Mouse (Mus musculus) lung, embryonic 14.5 days (tissue): ENCODE results near the gene Bmp8b. TPM values are rescaled to one million over a fixed set of nuclear protein-coding genes. Genes with fewer than 3 reads are reported as not detected.

Experiments
- ATAC-seq: fragments of 200-750 bp; cut with Nextera tagmentation; 2 replicates; pipeline ENCODE4 v1.8.0; 2017; ENCODE audit warnings: mild to moderate bottlenecking, moderate TSS enrichment, moderate library complexity; ENCODE audit not compliant: insufficient read depth
- DNase-seq: peaks from one replicate; pipeline ENCODE4 v3.0.0-alpha.2; 2015
- H3K27ac ChIP-seq: fragments of 300-500 bp; sonication (generic); 2 replicates; pipeline ENCODE4 v1.5.1; 2014; ENCODE audit warnings: low read depth, mild to moderate bottlenecking, moderate library complexity
- H3K27me3 ChIP-seq: fragments of 300-500 bp; sonication (generic); 2 replicates; pipeline ENCODE4 v1.6.1; 2014; ENCODE audit warnings: low read length, control low read depth; ENCODE audit not compliant: insufficient read depth
- H3K36me3 ChIP-seq: fragments of 300-500 bp; sonication (generic); 2 replicates; pipeline ENCODE4 v1.6.1; 2014; ENCODE audit warnings: control low read depth; ENCODE audit not compliant: insufficient read depth
- H3K4me1 ChIP-seq: fragments of 300-500 bp; sonication (generic); 2 replicates; pipeline ENCODE4 v1.6.1; 2014; ENCODE audit warnings: antibody characterized with exemption, control low read depth; ENCODE audit not compliant: insufficient read depth
- H3K4me2 ChIP-seq: fragments of 300-500 bp; sonication (generic); 2 replicates; pipeline ENCODE4 v1.6.1; 2014; ENCODE audit warnings: mild to moderate bottlenecking
- H3K4me3 ChIP-seq: fragments of 300-500 bp; sonication (generic); 2 replicates; pipeline ENCODE4 v1.5.1; 2014; ENCODE audit warnings: low read depth, low read length
- H3K9ac ChIP-seq: fragments of 300-500 bp; sonication (generic); 2 replicates; pipeline ENCODE4 v1.6.1; 2014
- H3K9me3 ChIP-seq: fragments of 300-500 bp; sonication (generic); 2 replicates; pipeline ENCODE4 v1.6.1; 2016; ENCODE audit warnings: low read depth, low read length, control low read depth
- CTCF ChIP-seq: IDR thresholded peaks from 2 replicates; pipeline ENCODE4 v1.5.1; 2016; ENCODE audit warnings: antibody characterized with exemption, low read depth
- WGBS: fragments of 180-500 bp; shearing (Covaris S2); extraction: QIAGEN DNeasy Blood & Tissue Kit; methylation state at CpG from one replicate; pipeline ENCODE4 v1.1.7; 2014; 5-methylcytosine and 5-hydroxymethylcytosine counted together
- polyA plus RNA-seq: library from polyadenylated mRNA; unstranded; fragments of >200 nt; fragmentation: Nextera tagmentation; extraction: Ambion mirVana; gene quantifications from 2 replicates; pipeline ENCODE4 v1.2.1, GENCODE M21; 2014

Gene Bmp8b
- polyA plus RNA-seq, 1 experiment from 2014 or later = 0.79 TPM

DNA sequence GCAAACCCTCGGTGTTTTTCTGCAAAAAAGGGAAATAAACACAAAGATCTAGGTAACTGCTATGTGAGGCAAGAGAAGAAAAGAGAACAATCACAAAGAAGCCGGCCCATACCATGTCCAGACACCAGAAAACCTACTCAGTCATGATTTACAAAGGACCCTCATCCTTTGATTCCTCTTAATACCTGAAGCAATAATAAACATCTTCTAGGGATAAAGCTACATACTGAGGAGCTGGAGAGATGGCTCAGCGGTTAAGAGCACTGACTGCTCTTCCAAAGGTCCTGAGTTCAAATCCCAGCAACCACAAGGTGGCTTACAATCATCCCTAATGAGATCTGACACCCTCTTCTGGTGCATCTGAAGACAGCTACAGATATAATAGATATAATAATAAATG lies 32.6 kb downstream of the Bmp8b start:
- ATAC-seq (no peak), DNase-seq (no peak)
- Histone ChIP-seq H3K4me1 (peaks cover 8% of the 10 kb centered on the region), H3K27me3 (no peaks in the 10 kb centered on the region), H3K9ac (no peak overlapping the region), H3K27ac (no peak overlapping the region), H3K4me3 (no peak overlapping the region), H3K36me3 (peaks cover 40% of the 10 kb centered on the region), H3K4me2 (no peak overlapping the region), H3K9me3 (no peaks in the 10 kb centered on the region)
- no peak for TF ChIP-seq CTCF
- WGBS = 82% methylated on average over 3 of the region's 3 CpGs

GRCm38 (mm10) chr4:123139513-123140154 lies 34.7 kb downstream of the Bmp8b start, which contains the start of gene Ppie:
Gene Ppie, minus strand, starts transcription at chr4:123139951.
- DNase-seq = peak; percentile 96
- peak; percentile 52 for TF ChIP-seq CTCF
- peak within 1 kb of the TSS; percentile 97 for H3K27ac ChIP-seq
- ATAC-seq = peak; percentile 97
- H3K4me2 ChIP-seq = peak within 1 kb of the TSS; percentile 88
- H3K27me3 ChIP-seq = no peaks in the 10 kb centered on the region
- under 1% methylated on average over 34 of the region's 34 CpGs for WGBS
- peaks cover 21% of the 10 kb centered on the region for H3K36me3 ChIP-seq
- peaks cover 8% of the 10 kb centered on the region for H3K4me1 ChIP-seq
- peak within 1 kb of the TSS; percentile 73 for H3K4me3 ChIP-seq
- no peaks in the 10 kb centered on the region for H3K9me3 ChIP-seq
- peak within 1 kb of the TSS; percentile 66 for H3K9ac ChIP-seq

DNA sequence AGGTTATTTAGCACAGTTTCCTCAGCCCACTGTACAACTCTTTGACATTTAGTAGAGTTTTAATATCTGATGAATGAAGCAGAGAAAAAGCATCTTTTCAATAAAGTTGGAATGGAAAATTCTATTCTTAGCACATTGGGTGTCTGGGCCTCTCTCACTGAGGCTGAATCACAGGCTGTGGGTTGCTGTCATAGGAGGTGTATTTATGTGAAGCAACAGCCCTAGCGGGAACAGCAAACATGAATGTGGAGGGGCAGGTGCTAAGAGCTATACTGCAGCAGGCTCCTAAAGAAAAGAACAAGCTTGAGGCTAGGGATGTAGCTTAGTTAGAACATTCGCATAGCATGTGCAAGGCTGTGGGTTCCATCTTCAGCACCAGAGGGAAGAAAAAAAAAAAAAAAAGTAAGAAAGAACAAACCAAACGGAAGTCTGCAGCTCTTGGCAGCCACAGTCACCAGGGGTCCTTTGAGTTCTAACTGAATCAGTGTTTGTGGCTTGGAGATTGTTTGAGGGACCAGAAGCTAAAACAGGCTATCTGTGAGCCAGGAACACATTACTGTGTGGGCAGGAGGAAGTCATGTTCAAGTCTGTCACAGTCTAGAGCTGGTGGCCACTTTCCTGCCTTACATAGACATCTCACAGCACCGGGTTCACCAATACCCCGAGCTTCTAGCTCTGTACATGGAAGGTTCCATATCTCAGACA lies 42.6 kb downstream of the Bmp8b start:
- Histone ChIP-seq H3K27ac (no peak overlapping the region), H3K4me2 (no peak overlapping the region), H3K4me3 (no peak overlapping the region), H3K9ac (no peak overlapping the region), H3K36me3 (no peaks in the 10 kb centered on the region), H3K4me1 (no peaks in the 10 kb centered on the region), H3K9me3 (no peaks in the 10 kb centered on the region), H3K27me3 (no peaks in the 10 kb centered on the region)
- WGBS = 65% methylated on average over 5 of the region's 5 CpGs
- DNase-seq (no peak), ATAC-seq (no peak)
- TF ChIP-seq CTCF = no peak

- H3K4me2 ChIP-seq = no peak overlapping the region
- no peak for DNase-seq
- WGBS = 73% methylated on average over 4 of the region's 4 CpGs
- H3K27me3 ChIP-seq = no peaks in the 10 kb centered on the region
- no peaks in the 10 kb centered on the region for H3K4me1 ChIP-seq
- no peak for TF ChIP-seq CTCF
- no peak overlapping the region for H3K4me3 ChIP-seq
- no peaks in the 10 kb centered on the region for H3K9me3 ChIP-seq
- H3K27ac ChIP-seq = no peak overlapping the region
- no peaks in the 10 kb centered on the region for H3K36me3 ChIP-seq
- H3K9ac ChIP-seq = no peak overlapping the region
- no peak for ATAC-seq
These were observed 47.0 kb downstream of the Bmp8b start for GRCm38 (mm10) chr4:123152003-123152402.

DNA sequence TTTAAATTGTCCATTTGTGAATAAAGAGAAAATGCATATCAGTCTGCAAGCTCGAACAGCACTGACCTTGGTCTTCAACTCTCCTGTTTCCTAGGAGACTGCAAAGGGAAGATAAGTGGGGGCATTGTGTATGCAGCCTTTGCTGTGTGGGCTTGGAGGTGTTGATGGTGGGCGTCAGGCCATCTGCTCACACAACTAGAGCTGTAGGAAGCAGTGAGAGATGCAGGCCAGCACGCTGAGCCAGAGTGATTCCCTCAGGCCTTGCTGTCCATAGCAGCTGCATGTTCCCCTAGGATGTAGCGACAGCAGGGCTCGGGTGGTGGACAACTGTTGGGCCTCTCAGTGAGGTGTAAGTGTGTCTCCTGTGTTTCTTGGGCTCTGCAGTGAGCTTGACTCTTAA lies 48.0 kb downstream of the Bmp8b start:
- no peaks in the 10 kb centered on the region for H3K4me1 ChIP-seq
- H3K27me3 ChIP-seq = no peaks in the 10 kb centered on the region
- H3K9ac ChIP-seq = no peak overlapping the region
- WGBS = 36% methylated on average over 5 of the region's 5 CpGs
- no peaks in the 10 kb centered on the region for H3K9me3 ChIP-seq
- no peak for ATAC-seq
- H3K27ac ChIP-seq = no peak overlapping the region
- H3K36me3 ChIP-seq = no peaks in the 10 kb centered on the region
- no peak overlapping the region for H3K4me2 ChIP-seq
- H3K4me3 ChIP-seq = no peak overlapping the region
- no peak for DNase-seq
- TF ChIP-seq CTCF = no peak

DNA sequence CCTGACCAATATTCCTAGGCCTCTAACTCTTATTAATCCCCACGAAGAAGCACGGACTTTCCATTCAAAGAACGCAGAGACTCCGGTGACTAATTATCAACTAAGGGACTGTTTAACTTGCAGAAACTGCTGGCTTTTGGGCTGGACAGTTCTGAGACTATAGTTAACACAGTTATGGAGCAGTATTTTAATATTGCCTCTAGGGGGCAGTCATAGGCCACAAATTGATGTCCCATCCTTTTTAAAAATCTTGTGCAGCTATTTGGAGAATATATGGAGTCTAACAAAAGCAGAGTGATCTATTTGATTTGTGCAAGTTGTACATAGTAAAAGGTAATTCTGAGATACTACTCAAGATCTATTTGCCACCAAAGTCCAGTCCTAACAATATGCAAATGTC lies 50.0 kb downstream of the Bmp8b start:
- Histone ChIP-seq H3K9me3 (no peaks in the 10 kb centered on the region), H3K27ac (no peak overlapping the region), H3K4me1 (no peaks in the 10 kb centered on the region), H3K36me3 (no peaks in the 10 kb centered on the region), H3K9ac (no peak overlapping the region), H3K4me2 (no peak overlapping the region), H3K27me3 (no peaks in the 10 kb centered on the region), H3K4me3 (no peak overlapping the region)
- WGBS = 21% methylated on average over 4 of the region's 4 CpGs
- DNase-seq = peak; percentile 84
- peak; percentile 63 for TF ChIP-seq CTCF
- no peak for ATAC-seq

- no peaks in the 10 kb centered on the region for H3K4me1 ChIP-seq
- WGBS = 56% methylated on average over 2 of the region's 2 CpGs
- DNase-seq = no peak
- no peaks in the 10 kb centered on the region for H3K27me3 ChIP-seq
- no peak for TF ChIP-seq CTCF
- no peak overlapping the region for H3K27ac ChIP-seq
- no peak for ATAC-seq
- no peak overlapping the region for H3K4me3 ChIP-seq
- no peak overlapping the region for H3K4me2 ChIP-seq
- H3K9ac ChIP-seq = no peak overlapping the region
- H3K9me3 ChIP-seq = no peaks in the 10 kb centered on the region
- no peaks in the 10 kb centered on the region for H3K36me3 ChIP-seq
These were observed 50.5 kb downstream of the Bmp8b start for GRCm38 (mm10) chr4:123155427-123155826.
